Mouse (Mus musculus): ENCODE results near the gene Fastk.
"Not testable (repeated sequence)": the region's sequence is repeated elsewhere in the genome, so short reads cannot be mapped to it uniquely, and the experiment has no call there.

The Fastk gene

GRCm38 (mm10) chr5:24424004-24424781 lies 20.9 kb downstream of the Fastk start:
- in situ Hi-C loops (cut with MboI; ENCODE audit: low sequenced_read_pairs): no loop called here

GRCm38 (mm10) chr5:24423129-24424003 lies 21.7 kb downstream of the Fastk start, which contains the start of the genes Cdk5 and Slc4a2:
Gene Cdk5, minus strand, starts transcription at chr5:24423530.
Gene Slc4a2, plus strand, starts transcription at chr5:24423837.
- in situ Hi-C loops (cut with MboI; ENCODE audit: low sequenced_read_pairs): no loop called here

GRCm38 (mm10) chr5:24420381-24420780 lies 24.7 kb downstream of the Fastk start:
- in situ Hi-C loops (cut with MboI; ENCODE audit: low sequenced_read_pairs): no loop called here

- in situ Hi-C loops (cut with MboI; ENCODE audit: low sequenced_read_pairs): no loop called here
Observed at GRCm38 (mm10) chr5:24417587-24417986, 27.5 kb downstream of the Fastk start.

- in situ Hi-C loops (cut with MboI; ENCODE audit: low sequenced_read_pairs): no loop called here
Observed at GRCm38 (mm10) chr5:24416222-24416736, 28.8 kb downstream of the Fastk start.

GRCm38 (mm10) chr5:24413938-24414337 lies 31.1 kb downstream of the Fastk start:
- in situ Hi-C loops (cut with MboI; ENCODE audit: low sequenced_read_pairs): no loop called here

GRCm38 (mm10) chr5:24413042-24413693 lies 31.9 kb downstream of the Fastk start, which contains the start of gene Asic3:
Gene Asic3, plus strand, starts transcription at chr5:24413392.
- in situ Hi-C loops (cut with MboI; ENCODE audit: low sequenced_read_pairs): no loop called here

GRCm38 (mm10) chr5:24412063-24412462 lies 33.0 kb downstream of the Fastk start:
- in situ Hi-C loops (cut with MboI; ENCODE audit: low sequenced_read_pairs): no loop called here

GRCm38 (mm10) chr5:24409466-24409865 lies 35.6 kb downstream of the Fastk start:
- in situ Hi-C loops (cut with MboI; ENCODE audit: low sequenced_read_pairs): no loop called here

GRCm38 (mm10) chr5:24408651-24409050 lies 36.4 kb downstream of the Fastk start:
- in situ Hi-C loops (cut with MboI; ENCODE audit: low sequenced_read_pairs): no loop called here

- in situ Hi-C loops (cut with MboI; ENCODE audit: low sequenced_read_pairs): no loop called here
Observed at GRCm38 (mm10) chr5:24405389-24405876, 39.7 kb downstream of the Fastk start.

- in situ Hi-C loops (cut with MboI; ENCODE audit: low sequenced_read_pairs): no loop called here
Observed at GRCm38 (mm10) chr5:24404594-24405360, 40.3 kb downstream of the Fastk start.

GRCm38 (mm10) chr5:24401969-24402368 lies 43.1 kb downstream of the Fastk start:
- in situ Hi-C loops (cut with MboI; ENCODE audit: low sequenced_read_pairs): no loop called here

- in situ Hi-C loops (cut with MboI; ENCODE audit: low sequenced_read_pairs): no loop called here
Observed at GRCm38 (mm10) chr5:24400911-24401605, 44.0 kb downstream of the Fastk start.

- in situ Hi-C loops (cut with MboI; ENCODE audit: low sequenced_read_pairs): no loop called here
Observed at GRCm38 (mm10) chr5:24400362-24400761, 44.7 kb downstream of the Fastk start.

- in situ Hi-C loops (cut with MboI; ENCODE audit: low sequenced_read_pairs): no loop called here
Observed at GRCm38 (mm10) chr5:24399686-24400085, 45.4 kb downstream of the Fastk start.

GRCm38 (mm10) chr5:24396254-24396653 lies 48.8 kb downstream of the Fastk start:
- in situ Hi-C loops (cut with MboI; ENCODE audit: low sequenced_read_pairs): not testable (repeated sequence)

GRCm38 (mm10) chr5:24394165-24394894 lies 50.8 kb downstream of the Fastk start:
- in situ Hi-C loops (cut with MboI; ENCODE audit: low sequenced_read_pairs): no loop called here

All from CH12F3 (cell line).